Mouse (Mus musculus) lung, adult 2 months (tissue): ENCODE results near the gene Tpo.

Experiments used
- CTCF ChIP-seq: fragments of 200-500 bp; IDR thresholded peaks from 2 replicates; pipeline ENCODE4 v1.5.1; 2011; ENCODE audit warnings: mild to moderate bottlenecking, low read length, control low read depth; ENCODE audit not compliant: insufficient read depth
- POLR2A ChIP-seq: fragments of 200-500 bp; IDR thresholded peaks from 2 replicates; pipeline ENCODE4 v1.6.1; 2011; ENCODE audit warnings: low read depth, mild to moderate bottlenecking, control low read depth, low read length, borderline replicate concordance; ENCODE audit errors: extremely low read depth

GRCm38 (mm10) chr12:30039565-30039964, 92.9 kb downstream of the Tpo start:
- TF ChIP-seq CTCF (peak; percentile 88), POLR2A (no peak)
